Mouse (Mus musculus) left cerebral cortex, adult 2 months (tissue): ENCODE measurements around the gene Arpc1b. TPM values are rescaled to one million over a fixed set of nuclear protein-coding genes. Genes with fewer than 3 reads are reported as not detected.
"Not testable (repeated sequence)": the region's sequence is repeated elsewhere in the genome, so short reads cannot be mapped to it uniquely, and the experiment has no call there.

Source experiments
- DNase-seq, 2 experiments: peaks; one replicate each; pipeline ENCODE4 v3.0.0; 2021 to 2022; ENCODE audit warnings: low spot score in 2 of 2, mixed read lengths in 1 of 2; ENCODE audit errors: extremely low spot score in 1 of 2
- H3K27ac ChIP-seq: fragments of 200-600 bp; 2 replicates; pipeline ENCODE4 v1.8.1; 2022
- H3K4me3 ChIP-seq: fragments of 200-600 bp; 2 replicates; pipeline ENCODE4 v1.8.1; 2022
- CTCF ChIP-seq: fragments of 200-600 bp; IDR thresholded peaks from 2 replicates; pipeline ENCODE4 v1.8.1; 2022; ENCODE audit warnings: antibody characterized with exemption, mild to moderate bottlenecking, moderate library complexity
- intact Hi-C: fragments of 180-260 bp; cut with DNase I; formaldehyde crosslinking; loops from one replicate; pipeline ENCODE4 v1.15.1; 2025
- long read RNA-seq, 2 experiments: library from polyadenylated mRNA; stranded (forward); transcript quantifications; one replicate each; pipeline ENCODE4 v2.0.0; 2021; ENCODE audit warnings: borderline mapping rate in 2 of 2
- total RNA-seq, 2 experiments: library from RNA; stranded (reverse); gene quantifications; 2 replicates each; pipeline ENCODE4 v1.2.3; 2021

Arpc1b gene
- 10 to 100 TPM; 19.0 to 23.5 TPM for total RNA-seq
- long read RNA-seq, experiment 1, transcript Arpc1b-201 (10 exons, 3,105 nt): major isoform, 9 of 20 reads
- long read RNA-seq, experiment 1, partial matches to known transcripts: 0 of 20 reads
- long read RNA-seq, experiment 1, other reads (novel, unspliced or antisense): 11 of 20 reads
- long read RNA-seq, experiment 2, transcript Arpc1b-201 (10 exons, 3,105 nt): major isoform, 10 of 16 reads
- long read RNA-seq, experiment 2, partial matches to known transcripts: 1 of 16 reads
- long read RNA-seq, experiment 2, other reads (novel, unspliced or antisense): 5 of 16 reads

DNA sequence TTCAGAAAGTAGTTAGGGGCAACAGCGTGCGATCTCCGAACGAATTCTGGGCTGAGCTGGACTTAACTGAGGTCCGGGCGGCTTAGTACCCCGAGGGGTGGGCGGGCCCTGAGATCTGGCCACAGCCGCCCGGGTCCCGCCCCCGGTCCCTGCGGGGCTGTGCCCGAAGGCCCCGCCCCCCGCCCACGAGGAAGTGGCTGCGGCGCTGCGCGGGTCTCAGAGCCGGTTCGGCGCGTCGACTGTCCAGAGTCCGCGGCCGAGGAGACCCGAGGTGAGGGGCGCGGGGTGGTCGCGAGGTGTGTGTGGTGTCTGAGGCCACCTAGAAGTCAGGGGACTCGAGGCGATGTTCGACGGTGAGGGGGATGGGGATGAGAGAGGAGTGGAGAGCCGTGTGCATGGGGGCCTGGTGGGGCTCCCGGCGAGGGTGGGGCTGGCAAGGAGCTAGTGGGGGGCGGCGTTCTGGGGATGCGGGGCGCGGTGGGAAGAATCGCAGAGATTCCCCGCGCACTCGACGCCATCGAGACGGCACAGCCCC lies at the start of gene Arpc1b:
Arpc1b (plus strand) TSS at position 145 of the 535 bp plus-strand sequence.
- peak within 1 kb of the TSS; percentile 78 for H3K27ac ChIP-seq
- DNase-seq: peak in 1 of 2 experiments; percentile 37
- H3K4me3 ChIP-seq: peak within 1 kb of the TSS; percentile 57
- intact Hi-C loops: no loop called here
- TF ChIP-seq CTCF: no peak

DNA sequence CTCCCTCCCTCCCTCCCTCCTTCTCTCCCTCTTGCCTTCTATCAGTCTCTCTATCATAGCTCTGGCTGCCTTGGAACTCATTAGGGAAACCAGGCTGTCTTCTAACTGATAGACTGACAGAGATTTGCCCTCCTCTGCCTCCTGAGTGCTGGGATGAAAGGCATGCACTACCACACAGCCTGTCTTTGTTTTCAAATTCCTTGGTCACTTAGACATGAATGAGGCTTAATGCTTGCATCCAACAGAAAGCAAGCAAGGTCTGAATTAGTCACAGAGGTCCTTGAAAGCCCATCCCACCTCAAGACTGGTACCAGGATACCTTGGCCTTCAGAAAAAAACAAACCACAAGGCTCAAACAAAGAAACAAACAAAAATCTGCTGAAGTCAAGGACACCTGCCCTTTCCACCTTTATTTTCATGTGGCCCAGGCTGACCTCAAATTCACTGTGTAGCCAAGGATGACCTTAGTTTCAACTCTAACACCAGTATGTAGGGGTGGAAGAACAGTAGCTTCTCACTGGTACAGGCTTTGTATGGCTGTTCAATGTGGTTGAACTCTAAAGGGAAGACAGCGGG lies 49.2 kb upstream of the Arpc1b start:
- H3K4me3 ChIP-seq: no peak overlapping the region
- no peak for TF ChIP-seq CTCF
- intact Hi-C loops: loop anchor here (5.0 to 10.0 kb wide), 3 partner anchors 48 to 190 kb away; no protein-coding TSS in a partner anchor

DNA sequence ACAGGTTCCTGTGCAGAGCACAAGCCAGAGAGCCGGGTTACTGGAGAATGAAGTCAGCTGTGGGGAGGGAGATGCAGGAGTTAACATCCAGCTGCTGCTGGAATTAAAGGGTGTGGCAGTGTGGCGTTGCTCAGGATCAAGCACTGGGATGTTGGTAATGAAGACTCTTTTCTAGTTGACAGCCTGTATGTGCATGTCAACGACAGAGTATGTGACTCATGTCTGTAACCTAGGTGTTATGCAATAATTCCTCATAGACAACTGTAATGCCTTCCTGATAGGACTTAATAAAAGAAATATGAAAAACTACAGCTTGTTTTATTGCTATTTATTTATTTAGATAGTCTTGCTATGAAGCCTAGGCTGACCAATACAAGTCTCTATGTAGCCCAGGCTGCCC lies 45.2 kb upstream of the Arpc1b start:
- TF ChIP-seq CTCF: no peak

More for the DNA sequence above, 49.2 kb upstream of the Arpc1b start:
- H3K27ac ChIP-seq: no peak overlapping the region
- DNase-seq: no peak

DNA sequence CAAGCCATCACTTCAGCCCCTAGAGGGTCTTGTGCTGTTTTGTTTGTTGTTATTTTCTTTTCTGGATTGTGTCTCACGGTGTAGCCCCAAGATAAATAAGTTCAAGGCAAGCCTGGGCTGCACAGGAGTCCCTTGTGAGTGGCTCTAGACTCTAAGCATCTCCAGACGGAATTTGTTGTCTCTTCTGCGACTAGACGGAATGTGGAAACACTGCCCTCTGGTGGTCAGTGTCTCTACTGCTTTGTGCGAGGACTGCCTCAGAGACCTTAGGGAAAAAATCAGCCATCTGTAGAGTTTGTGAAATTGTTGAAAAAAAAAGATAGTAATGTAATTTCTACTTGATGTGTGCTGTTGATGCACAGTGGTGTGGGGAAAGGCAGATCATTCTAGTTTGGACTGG lies 44.3 kb upstream of the Arpc1b start:
- TF ChIP-seq CTCF: peak; percentile 93
- Histone ChIP-seq H3K27ac (no peak overlapping the region), H3K4me3 (no peak overlapping the region)
- intact Hi-C loops: loop anchor here (5.0 to 10.0 kb wide), 3 partner anchors 52 to 195 kb away; no protein-coding TSS in a partner anchor
- peak; percentile 70 to 79 for DNase-seq

More for the DNA sequence above, 45.2 kb upstream of the Arpc1b start:
- intact Hi-C loops: loop anchor here (5.0 to 10.0 kb wide), 3 partner anchors 52 to 194 kb away; no protein-coding TSS in a partner anchor
- H3K4me3 ChIP-seq: no peak overlapping the region
- H3K27ac ChIP-seq: no peak overlapping the region
- no peak for DNase-seq

DNA sequence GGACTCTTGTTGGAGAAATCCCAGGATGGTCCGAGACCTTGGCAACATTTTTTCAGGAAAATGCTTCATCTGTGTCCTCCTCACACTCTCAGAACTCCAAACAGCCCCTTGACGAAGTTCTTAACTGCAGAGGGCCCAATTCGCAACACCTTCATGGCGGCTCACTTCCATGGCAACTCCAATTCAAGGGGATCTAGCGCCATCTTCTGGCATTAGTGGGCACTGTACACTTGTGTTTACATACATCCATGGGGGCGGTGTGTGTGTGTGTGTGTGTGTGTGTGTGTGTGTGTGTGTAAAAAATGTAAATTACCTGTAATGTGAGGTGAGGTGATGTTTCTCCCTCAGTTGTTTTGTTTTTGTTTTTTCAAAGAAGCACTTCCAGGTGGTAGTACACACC lies 42.7 kb upstream of the Arpc1b start:
- no peak overlapping the region for H3K27ac ChIP-seq
- intact Hi-C loops: no loop called here
- TF ChIP-seq CTCF: no peak; the same call in none of the 2 replicates
- H3K4me3 ChIP-seq: no peak overlapping the region
- no peak for DNase-seq

DNA sequence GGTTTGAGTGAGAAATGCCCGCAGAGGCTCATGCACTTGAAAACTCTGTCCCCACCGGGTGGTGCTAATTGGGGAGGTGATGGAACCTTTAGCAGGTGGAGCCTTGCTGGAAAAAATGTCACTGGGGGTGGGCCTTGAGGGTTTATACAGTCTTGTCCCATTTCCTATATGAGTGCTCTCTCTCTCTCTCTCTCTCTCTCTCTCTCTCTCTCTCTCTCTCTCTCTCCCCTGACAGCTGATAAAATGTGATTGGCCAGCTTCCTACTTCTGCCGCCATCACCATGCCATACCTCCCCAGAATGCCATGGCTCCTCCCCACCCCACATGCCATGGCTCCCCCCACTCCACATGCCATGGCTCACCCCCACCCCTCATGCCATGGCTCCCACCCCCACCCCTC lies 38.9 kb upstream of the Arpc1b start:
- DNase-seq: no peak

DNA sequence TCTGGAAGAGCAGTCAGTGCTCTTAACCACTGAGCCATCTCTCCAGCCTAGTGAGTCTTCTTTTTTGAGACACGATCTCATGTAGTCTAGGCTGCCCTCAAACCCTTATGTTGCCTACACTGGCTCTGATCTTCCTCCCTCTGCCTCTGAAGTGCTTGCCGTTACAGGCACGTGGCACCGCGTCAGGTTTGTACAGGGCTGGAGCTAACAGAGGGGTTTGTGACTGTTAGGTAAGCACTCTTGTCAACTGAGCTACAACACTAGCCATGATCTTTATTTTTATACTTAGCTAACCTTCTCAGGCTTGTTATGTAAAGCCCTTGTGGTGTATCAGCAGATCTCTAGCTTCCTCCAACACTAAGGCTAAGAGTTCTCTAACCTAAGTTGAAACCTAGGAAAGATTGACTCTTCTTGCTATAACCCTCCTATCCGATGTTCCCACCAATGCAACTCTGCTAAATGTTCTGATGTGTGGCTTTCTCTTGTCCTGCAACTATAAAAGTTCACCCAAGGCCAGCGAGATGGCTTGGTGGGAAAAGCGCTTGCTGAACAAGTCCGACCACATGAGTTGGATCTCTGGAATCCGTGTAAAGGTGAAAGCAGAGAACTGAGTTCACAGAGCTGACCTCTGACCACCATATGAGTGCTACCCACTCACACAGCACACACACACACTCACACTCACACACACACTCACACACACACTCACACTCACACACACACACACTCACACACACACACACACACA lies 32.0 kb upstream of the Arpc1b start:
- H3K27ac ChIP-seq: no peak overlapping the region
- intact Hi-C loops: no loop called here
- DNase-seq: no peak
- H3K4me3 ChIP-seq: no peak overlapping the region
- TF ChIP-seq CTCF: no peak

More for the DNA sequence above, 38.9 kb upstream of the Arpc1b start:
- no peak for TF ChIP-seq CTCF
- intact Hi-C loops: no loop called here
- Histone ChIP-seq H3K27ac (no peak overlapping the region), H3K4me3 (no peak overlapping the region)

DNA sequence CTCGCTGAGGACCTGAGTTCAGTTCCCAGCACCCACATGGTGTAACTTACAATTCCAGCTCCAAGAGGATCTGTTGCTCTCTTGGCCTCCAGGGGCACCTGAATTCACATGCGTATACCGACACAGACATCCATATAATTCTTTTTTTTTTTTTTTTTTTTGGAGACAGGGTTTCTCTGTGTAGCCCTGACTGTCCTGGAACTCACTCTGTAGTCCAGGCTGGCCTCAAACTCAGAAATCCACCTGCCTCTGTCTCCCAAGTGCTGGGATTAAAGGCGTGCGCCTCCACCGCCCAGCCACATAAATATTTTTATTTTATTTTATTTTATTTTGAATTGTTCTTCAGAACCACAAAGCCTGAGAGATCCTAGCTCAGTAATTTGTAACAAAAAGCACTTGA lies 30.8 kb upstream of the Arpc1b start:
- peak overlapping the region; percentile 84 for H3K4me3 ChIP-seq
- intact Hi-C loops, DNase-seq: not testable (repeated sequence)
- peak overlapping the region; percentile 91 for H3K27ac ChIP-seq

DNA sequence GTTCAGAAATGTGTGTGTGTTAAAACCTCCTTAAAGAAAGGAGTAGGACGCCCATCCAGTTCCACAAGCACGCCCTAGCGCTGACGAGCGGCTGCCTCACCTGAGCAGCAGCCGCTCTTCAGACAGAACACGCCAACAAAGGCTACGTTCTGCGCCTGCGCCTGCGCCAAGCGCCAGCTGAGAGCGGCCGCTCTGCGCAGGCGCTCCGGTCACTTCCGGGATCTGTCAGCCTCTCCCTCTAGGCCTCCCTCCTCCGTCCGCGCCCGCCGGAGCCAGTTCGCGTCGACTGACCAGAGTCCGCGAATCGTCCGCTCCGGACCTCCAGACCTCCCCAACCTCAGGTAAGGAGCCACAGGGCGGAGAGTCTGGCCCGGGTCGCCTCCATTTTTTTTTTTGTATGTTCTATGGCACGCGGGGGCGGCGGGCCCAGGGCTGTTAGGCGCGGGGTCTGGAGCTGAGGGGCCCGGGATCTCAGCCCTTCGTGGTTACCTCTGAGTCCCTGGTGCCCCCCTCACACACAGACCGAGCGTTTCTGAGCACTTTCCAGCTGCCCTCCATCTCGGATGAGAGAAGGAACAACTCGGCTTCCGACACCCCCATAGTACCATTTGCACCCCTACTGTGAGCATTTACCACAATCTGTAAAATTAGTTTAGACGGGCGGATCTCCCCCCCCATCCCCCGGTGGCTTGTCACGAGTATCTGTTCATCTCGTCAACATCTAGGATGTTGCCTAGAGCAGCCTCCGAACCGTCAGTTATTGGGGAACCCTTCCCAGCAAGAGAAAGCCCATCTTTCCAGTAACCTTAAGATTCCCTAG lies 30.2 kb upstream of the Arpc1b start, which contains the start of the genes Arpc1a and Kpna7:
Arpc1a (plus strand) TSS at position 199 of the 820 bp plus-strand sequence.
Kpna7 (minus strand) TSS at position 399 of the 820 bp plus-strand sequence.
- Histone ChIP-seq H3K4me3 (peak within 1 kb of the TSS; percentile 84), H3K27ac (peak within 1 kb of the TSS; percentile 91)
- DNase-seq: peak; percentile 90
- intact Hi-C loops: no loop called here
- TF ChIP-seq CTCF: no peak; the same call in 1 of the 2 replicates

DNA sequence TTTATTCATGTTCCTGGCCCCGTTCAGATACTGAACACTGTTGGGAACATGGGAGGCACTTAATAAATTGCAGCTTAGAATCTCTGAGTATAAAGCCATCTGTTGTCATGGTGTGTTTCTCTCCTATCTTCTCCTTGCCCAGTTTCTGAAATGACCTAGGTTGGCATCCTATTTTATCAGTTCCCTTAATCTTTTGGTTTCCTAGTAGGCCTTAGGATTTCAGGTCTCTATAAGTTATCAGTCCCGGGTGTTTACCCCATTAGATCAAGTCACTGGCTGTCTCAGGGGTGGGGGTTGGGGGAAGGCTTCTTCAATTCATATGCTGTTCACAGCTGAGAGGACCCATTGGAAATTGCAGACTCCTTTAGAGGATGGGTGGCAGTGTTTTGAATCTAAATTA lies 29.2 kb upstream of the Arpc1b start:
- DNase-seq: no peak
- H3K4me3 ChIP-seq: peak overlapping the region; percentile 84
- intact Hi-C loops: no loop called here
- no peak for TF ChIP-seq CTCF
- no peak overlapping the region for H3K27ac ChIP-seq

DNA sequence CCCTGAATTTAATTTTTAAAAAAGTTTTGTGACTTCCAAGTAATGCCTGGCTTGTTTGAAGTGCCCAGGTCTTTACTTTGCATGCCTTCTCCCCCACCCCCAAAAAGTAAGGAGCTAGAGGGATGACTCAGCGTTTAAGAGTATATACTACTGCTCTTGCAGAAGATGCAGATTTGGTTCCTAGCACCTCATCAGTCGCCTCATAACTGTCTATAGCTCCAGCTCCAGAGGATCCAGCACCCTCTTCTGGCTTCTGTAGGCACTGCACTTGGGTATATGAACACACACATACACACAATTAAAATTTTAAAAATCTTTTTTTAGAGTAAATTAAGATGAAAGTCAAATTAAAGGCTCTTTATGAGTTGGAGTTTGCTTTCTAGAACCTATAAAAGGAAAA lies 25.8 kb upstream of the Arpc1b start:
- H3K27ac ChIP-seq: no peak overlapping the region
- DNase-seq: no peak
- intact Hi-C loops: no loop called here
- no peak overlapping the region for H3K4me3 ChIP-seq
- peak; percentile 25; the same call in 1 of the 2 replicates for TF ChIP-seq CTCF
